Mouse (Mus musculus) hindbrain, embryonic 11.5 days (tissue): Measurements from ENCODE around the gene Slc30a5. TPM values are rescaled to one million over a fixed set of nuclear protein-coding genes. Genes with fewer than 3 reads are reported as not detected.
"Not testable (repeated sequence)": the region's sequence is repeated elsewhere in the genome, so short reads cannot be mapped to it uniquely, and the experiment has no call there.

ENCODE experiments used
- ATAC-seq: fragments of 200-750 bp; cut with Nextera tagmentation; 2 replicates; pipeline ENCODE4 v1.8.0; 2017; ENCODE audit warnings: mild to moderate bottlenecking, moderate TSS enrichment, moderate library complexity; ENCODE audit not compliant: low FRiP score
- DNase-seq: peaks from one replicate; pipeline ENCODE4 v3.0.0-alpha.2; 2015; ENCODE audit warnings: low spot score
- H3K27ac ChIP-seq: fragments of 300-500 bp; sonication (generic); 2 replicates; pipeline ENCODE4 v1.5.1; 2014; ENCODE audit warnings: mild to moderate bottlenecking, low read depth, low read length
- H3K27me3 ChIP-seq: fragments of 300-500 bp; sonication (generic); 2 replicates; pipeline ENCODE4 v1.6.1; 2014; ENCODE audit warnings: mild to moderate bottlenecking, low read length, moderate library complexity, mixed read lengths; ENCODE audit not compliant: control insufficient read depth, insufficient read depth
- H3K36me3 ChIP-seq: fragments of 300-500 bp; sonication (generic); 2 replicates; pipeline ENCODE4 v1.6.1; 2014; ENCODE audit warnings: mild to moderate bottlenecking, low read length, moderate library complexity, mixed read lengths; ENCODE audit not compliant: control insufficient read depth, insufficient read depth
- H3K4me1 ChIP-seq: fragments of 300-500 bp; sonication (generic); replicated peaks from 2 replicates; pipeline ENCODE4 v1.6.1; 2014; ENCODE audit warnings: low read length, mixed read lengths; ENCODE audit not compliant: control insufficient read depth, insufficient read depth
- H3K4me2 ChIP-seq: fragments of 300-500 bp; sonication (generic); replicated peaks from 2 replicates; pipeline ENCODE4 v1.6.1; 2014; ENCODE audit warnings: mild to moderate bottlenecking, low read depth, low read length
- H3K4me3 ChIP-seq: fragments of 300-500 bp; sonication (generic); 2 replicates; pipeline ENCODE4 v1.5.1; 2014; ENCODE audit warnings: low read depth, low read length
- H3K9ac ChIP-seq: fragments of 300-500 bp; sonication (generic); 2 replicates; pipeline ENCODE4 v1.6.1; 2014; ENCODE audit warnings: low read depth, low read length
- H3K9me3 ChIP-seq: fragments of 300-500 bp; sonication (generic); 2 replicates; pipeline ENCODE4 v1.6.1; 2016; ENCODE audit warnings: low read length; ENCODE audit not compliant: control insufficient read depth
- WGBS: fragments of 180-500 bp; shearing (Covaris S2); extraction: QIAGEN DNeasy Blood & Tissue Kit; methylation state at CpG from one replicate; pipeline ENCODE4 v1.1.7; 2014; 5-methylcytosine and 5-hydroxymethylcytosine counted together
- polyA plus RNA-seq: library from polyadenylated mRNA; unstranded; fragments of >200 nt; fragmentation: Nextera tagmentation; extraction: Ambion mirVana; gene quantifications from 2 replicates; pipeline ENCODE4 v1.2.1, GENCODE M21; 2014

The Slc30a5 gene
- polyA plus RNA-seq, 1 experiment from 2014 or later: 46.0 TPM

GRCm38 (mm10) chr13:100825627-100826410 is 7.4 kb downstream of the Slc30a5 start:
- Histone ChIP-seq H3K27ac (no peak overlapping the region), H3K36me3 (no peaks in the 10 kb centered on the region), H3K4me2 (no peak overlapping the region), H3K9ac (no peak overlapping the region), H3K4me3 (no peak overlapping the region), H3K27me3 (no peaks in the 10 kb centered on the region), H3K4me1 (no peaks in the 10 kb centered on the region), H3K9me3 (no peaks in the 10 kb centered on the region)
- ATAC-seq: no peak
- WGBS: 91% methylated on average over 9 of the region's 9 CpGs
- no peak for DNase-seq

- Histone ChIP-seq H3K4me1 (no peaks in the 10 kb centered on the region), H3K27ac (no peak overlapping the region), H3K9me3 (no peaks in the 10 kb centered on the region), H3K4me2 (no peak overlapping the region), H3K36me3 (no peaks in the 10 kb centered on the region), H3K9ac (no peak overlapping the region), H3K4me3 (no peak overlapping the region), H3K27me3 (no peaks in the 10 kb centered on the region)
- 96% methylated on average over 3 of the region's 3 CpGs for WGBS
- ATAC-seq (no peak), DNase-seq (no peak)
Measured at GRCm38 (mm10) chr13:100824916-100825315, 8.3 kb downstream of the Slc30a5 start.

GRCm38 (mm10) chr13:100824306-100824705 is 8.9 kb downstream of the Slc30a5 start:
- H3K4me3 ChIP-seq: no peak overlapping the region
- no peaks in the 10 kb centered on the region for H3K27me3 ChIP-seq
- H3K4me1 ChIP-seq: no peaks in the 10 kb centered on the region
- no peaks in the 10 kb centered on the region for H3K36me3 ChIP-seq
- no peaks in the 10 kb centered on the region for H3K9me3 ChIP-seq
- no peak overlapping the region for H3K27ac ChIP-seq
- H3K9ac ChIP-seq: no peak overlapping the region
- DNase-seq: no peak
- ATAC-seq: no peak
- H3K4me2 ChIP-seq: no peak overlapping the region
- 95% methylated on average over 6 of the region's 6 CpGs for WGBS

GRCm38 (mm10) chr13:100823863-100824262 is 9.4 kb downstream of the Slc30a5 start:
- ATAC-seq: no peak
- WGBS: 88% methylated on average over 3 of the region's 3 CpGs

GRCm38 (mm10) chr13:100814451-100814850 is 18.8 kb downstream of the Slc30a5 start:
- ATAC-seq: no peak
- no peak for DNase-seq
- H3K9me3 ChIP-seq: no peaks in the 10 kb centered on the region
- WGBS: 92% methylated on average over 6 of the region's 6 CpGs
- H3K9ac ChIP-seq: no peak overlapping the region
- H3K27ac ChIP-seq: no peak overlapping the region
- 0 out of 2 replicates have a peak, but pooled peaks cover 3% of the 10 kb centered on the region for H3K36me3 ChIP-seq
- no peaks in the 10 kb centered on the region for H3K27me3 ChIP-seq
- no peak overlapping the region for H3K4me2 ChIP-seq
- H3K4me1 ChIP-seq: no peaks in the 10 kb centered on the region
- H3K4me3 ChIP-seq: no peak overlapping the region

More at GRCm38 (mm10) chr13:100823863-100824262, 9.4 kb downstream of the Slc30a5 start:
- H3K27me3 ChIP-seq: no peaks in the 10 kb centered on the region
- no peak overlapping the region for H3K4me2 ChIP-seq
- H3K36me3 ChIP-seq: no peaks in the 10 kb centered on the region
- H3K4me3 ChIP-seq: no peak overlapping the region
- H3K9me3 ChIP-seq: no peaks in the 10 kb centered on the region
- H3K4me1 ChIP-seq: no peaks in the 10 kb centered on the region
- H3K27ac ChIP-seq: no peak overlapping the region
- DNase-seq: no peak
- no peak overlapping the region for H3K9ac ChIP-seq

- peaks cover 13% of the 10 kb centered on the region; the same call in 1 of the 2 replicates for H3K36me3 ChIP-seq
- 95% methylated on average over 3 of the region's 3 CpGs for WGBS
Measured at GRCm38 (mm10) chr13:100805776-100806175, 27.5 kb downstream of the Slc30a5 start.

GRCm38 (mm10) chr13:100797171-100797570 is 36.1 kb downstream of the Slc30a5 start:
- no peaks in the 10 kb centered on the region for H3K4me1 ChIP-seq
- H3K4me2 ChIP-seq: no peak overlapping the region
- DNase-seq (no peak), ATAC-seq (no peak)
- H3K27me3 ChIP-seq: no peaks in the 10 kb centered on the region
- WGBS: 88% methylated on average over 6 of the region's 6 CpGs
- no peaks in the 10 kb centered on the region for H3K36me3 ChIP-seq
- H3K9ac ChIP-seq: no peak overlapping the region
- no peak overlapping the region for H3K27ac ChIP-seq
- H3K9me3 ChIP-seq: no peaks in the 10 kb centered on the region
- no peak overlapping the region for H3K4me3 ChIP-seq

More at GRCm38 (mm10) chr13:100805776-100806175, 27.5 kb downstream of the Slc30a5 start:
- Histone ChIP-seq H3K4me3 (no peak overlapping the region), H3K4me2 (no peak overlapping the region), H3K4me1 (no peaks in the 10 kb centered on the region), H3K27ac (no peak overlapping the region), H3K27me3 (no peaks in the 10 kb centered on the region), H3K9ac (no peak overlapping the region), H3K9me3 (no peaks in the 10 kb centered on the region)
- no peak for DNase-seq
- no peak for ATAC-seq

GRCm38 (mm10) chr13:100789083-100789482 is 44.1 kb downstream of the Slc30a5 start:
- 94% methylated on average over 3 of the region's 3 CpGs for WGBS
- Histone ChIP-seq H3K27me3 (no peaks in the 10 kb centered on the region), H3K27ac (no peak overlapping the region), H3K4me1 (peaks cover 3% of the 10 kb centered on the region; the same call in 1 of the 2 replicates), H3K9ac (no peak overlapping the region), H3K4me2 (no peak overlapping the region), H3K9me3 (no peaks in the 10 kb centered on the region), H3K4me3 (no peak overlapping the region), H3K36me3 (no peaks in the 10 kb centered on the region)
- no peak for DNase-seq
- ATAC-seq: no peak

GRCm38 (mm10) chr13:100788057-100788456 is 45.2 kb downstream of the Slc30a5 start:
- not testable (repeated sequence) for H3K4me2 ChIP-seq, DNase-seq, H3K9ac ChIP-seq, H3K4me1 ChIP-seq, H3K27ac ChIP-seq, ATAC-seq, H3K36me3 ChIP-seq, H3K9me3 ChIP-seq, H3K4me3 ChIP-seq, H3K27me3 ChIP-seq
- WGBS: 94% methylated on average over 11 of the region's 14 CpGs
